Mouse (Mus musculus) right cerebral cortex, postnatal 4 days (tissue): ENCODE data around the gene Tectb.

Source experiments
- DNase-seq: peaks from one replicate; pipeline ENCODE4 v3.0.0-alpha.2; 2022

Gene Tectb

DNA sequence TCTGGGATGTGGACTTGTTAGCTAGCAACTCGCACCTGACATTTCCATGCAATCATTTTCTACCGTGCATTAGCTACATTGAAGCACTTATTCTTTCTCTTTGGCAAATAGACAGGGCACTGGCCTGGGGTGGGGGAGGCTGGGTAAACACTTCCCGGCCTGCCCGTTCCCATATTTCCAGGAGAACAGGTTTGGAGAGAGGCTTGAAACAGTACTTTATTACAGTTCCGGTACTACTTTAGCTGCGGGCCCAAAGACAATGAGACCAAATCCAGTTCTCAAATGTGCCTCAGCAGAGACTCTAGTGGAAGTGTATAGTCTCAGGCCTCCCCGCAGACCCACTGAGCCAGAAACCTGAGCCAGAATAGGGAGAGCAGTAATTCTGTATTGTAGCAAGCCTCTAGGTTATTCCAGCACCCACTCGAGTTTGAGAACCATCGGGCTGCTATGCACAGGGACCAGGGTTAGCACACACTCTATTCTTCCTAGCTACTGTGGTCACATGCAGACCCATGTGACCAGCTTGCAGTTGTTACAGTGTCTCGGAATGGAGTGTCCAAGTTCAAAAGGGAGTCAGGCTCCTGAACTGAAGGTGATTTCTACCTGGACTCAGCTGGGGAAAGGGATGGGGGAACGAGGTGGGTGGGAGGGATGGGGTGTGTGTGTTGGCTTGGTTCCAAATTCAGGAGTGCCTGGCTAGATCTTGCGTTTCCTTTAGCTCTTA lies 33.2 kb downstream of the Tectb start:
- no peak for DNase-seq

DNA sequence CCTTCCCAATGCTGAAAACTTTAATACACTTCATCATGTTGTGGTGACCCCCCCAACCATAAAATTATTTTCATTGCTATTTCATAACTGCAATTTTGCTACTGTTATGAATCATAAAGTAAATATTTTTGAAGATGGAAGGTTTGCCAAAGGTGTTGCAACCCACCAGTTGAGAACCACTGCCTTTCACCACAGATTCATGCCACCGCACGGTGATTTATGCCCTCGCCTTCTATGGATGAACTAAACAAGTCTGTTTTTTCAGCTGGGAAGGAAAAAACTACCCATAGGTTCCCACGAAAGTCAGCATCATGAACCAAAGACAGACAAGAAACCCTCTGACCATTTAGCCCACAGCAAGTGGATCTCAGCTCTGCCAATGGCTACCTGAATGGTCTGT lies 36.3 kb downstream of the Tectb start:
- DNase-seq, result no peak

DNA sequence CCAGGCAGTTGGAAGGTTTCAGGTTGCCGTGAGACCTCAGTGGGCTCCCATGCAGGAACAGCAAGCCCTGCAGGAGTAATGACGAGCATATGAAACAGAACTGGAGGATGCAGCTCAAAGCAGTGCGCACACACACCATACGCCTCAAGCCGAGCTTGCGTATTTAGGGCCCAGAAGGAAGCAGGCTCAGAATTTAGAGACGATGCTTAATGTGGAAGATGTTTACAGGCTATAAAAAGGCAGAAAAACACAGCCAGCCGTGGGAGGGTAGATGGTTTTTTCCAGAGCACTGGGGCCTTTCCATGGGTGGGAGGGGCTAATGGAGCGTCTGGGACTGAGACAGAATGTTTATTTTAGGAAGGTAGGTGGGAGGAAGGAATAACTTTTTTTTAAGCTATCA lies 36.8 kb downstream of the Tectb start:
- DNase-seq, result peak; percentile 15

DNA sequence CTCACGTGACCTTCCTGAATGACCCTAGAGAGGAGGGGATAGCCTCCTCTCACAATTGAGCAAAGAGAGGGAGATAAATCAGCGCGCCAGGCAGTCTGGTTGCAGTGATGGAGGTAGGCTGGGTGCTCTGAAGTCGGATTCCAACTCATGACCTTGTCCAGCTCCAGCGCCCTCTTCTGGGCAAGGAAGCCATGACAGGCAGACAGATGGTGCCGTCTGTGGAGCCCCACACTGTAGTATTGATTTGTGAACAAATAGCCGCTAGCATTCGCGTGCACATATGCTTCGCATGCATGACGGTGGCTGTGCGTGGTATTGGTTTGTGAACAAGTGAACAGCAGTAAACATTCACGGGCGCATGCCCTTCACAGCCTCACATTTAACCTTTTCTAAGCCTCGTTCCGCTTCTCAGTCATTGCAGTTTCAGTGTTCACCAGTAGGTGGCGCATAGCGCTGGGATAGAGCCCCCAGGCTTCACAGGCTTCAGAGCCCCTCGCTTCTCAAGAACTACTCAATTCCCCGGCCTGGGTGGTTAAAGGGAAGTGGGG lies 37.7 kb downstream of the Tectb start:
- peak; percentile 94 for DNase-seq

DNA sequence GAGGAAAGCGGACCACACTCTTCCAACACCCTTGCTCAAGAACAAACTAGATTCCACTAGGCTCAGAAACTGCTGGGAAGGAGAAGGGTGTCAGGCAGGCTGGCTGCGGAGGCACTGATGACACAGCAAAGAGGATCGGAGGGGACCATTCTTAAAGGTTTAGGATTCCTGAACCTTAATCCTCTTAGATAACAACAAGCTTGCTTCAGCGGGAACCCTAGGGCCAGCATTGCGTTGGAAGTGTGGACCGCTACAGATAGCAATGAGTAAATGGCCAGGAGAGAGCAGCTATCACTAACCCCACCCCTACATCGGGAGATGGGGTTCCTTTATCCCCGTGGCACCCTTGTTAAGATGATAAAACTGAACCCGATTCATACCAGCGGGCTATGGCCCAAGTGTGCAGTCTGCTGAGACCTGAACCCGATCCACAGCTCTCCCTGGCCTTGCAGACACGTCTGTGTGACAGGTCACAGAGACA lies 38.2 kb downstream of the Tectb start:
- no peak for DNase-seq

DNA sequence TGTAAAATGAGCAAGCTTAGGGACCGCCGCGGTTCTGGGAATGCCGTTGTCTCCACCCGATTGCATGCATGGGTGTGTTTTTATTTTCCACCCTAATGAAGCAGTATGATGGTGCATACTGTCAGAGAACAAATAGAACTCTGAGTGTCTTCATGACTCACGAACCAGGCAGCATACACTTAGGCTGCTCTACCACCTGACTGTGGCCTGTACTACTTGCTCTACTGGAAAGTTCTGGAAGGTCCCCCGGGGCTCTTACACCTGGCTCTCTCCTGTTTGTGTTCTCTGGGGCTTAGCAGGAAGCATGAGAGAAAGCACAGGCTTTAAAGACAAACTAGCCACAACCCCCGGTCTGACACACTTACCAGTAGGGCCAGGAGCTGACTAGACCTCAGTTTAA lies 38.8 kb downstream of the Tectb start:
- no peak for DNase-seq

DNA sequence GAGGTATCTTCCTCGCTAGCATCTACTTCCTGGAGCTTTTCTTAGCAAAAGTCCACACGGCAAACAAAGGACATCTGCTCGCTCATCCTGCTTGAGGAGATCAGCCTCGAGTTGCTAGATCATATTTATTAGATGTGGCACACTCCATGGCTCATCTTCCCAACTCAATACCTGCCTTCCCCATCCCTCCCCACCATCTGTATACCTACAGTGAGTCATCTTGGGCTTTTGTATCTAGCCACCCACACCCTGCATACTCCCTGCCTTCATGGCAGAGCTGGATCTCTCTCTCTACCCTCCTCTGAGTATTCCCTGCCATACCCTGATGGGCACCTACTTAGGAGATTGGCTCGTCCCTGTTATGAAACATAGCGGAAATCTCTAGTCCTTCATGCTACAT lies 40.7 kb downstream of the Tectb start:
- DNase-seq, result no peak

DNA sequence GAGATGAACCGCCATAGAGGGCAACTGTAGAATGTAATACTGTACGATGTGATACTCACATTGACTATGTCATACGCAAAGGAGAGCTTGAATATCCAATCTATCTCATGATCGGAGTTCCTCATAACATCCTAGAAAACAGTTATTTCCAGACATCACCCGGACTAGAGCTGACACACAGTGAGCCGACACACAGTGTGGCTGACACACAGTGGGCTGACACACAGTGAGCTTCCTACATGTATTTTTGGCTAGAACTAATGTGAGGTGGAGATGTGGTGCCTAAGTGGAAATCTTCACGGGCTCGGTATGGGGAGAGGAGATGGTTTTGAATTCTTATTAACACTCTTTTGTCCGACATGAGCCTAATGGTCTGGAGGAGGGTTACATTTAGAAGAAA lies 41.7 kb downstream of the Tectb start:
- DNase-seq, result no peak

DNA sequence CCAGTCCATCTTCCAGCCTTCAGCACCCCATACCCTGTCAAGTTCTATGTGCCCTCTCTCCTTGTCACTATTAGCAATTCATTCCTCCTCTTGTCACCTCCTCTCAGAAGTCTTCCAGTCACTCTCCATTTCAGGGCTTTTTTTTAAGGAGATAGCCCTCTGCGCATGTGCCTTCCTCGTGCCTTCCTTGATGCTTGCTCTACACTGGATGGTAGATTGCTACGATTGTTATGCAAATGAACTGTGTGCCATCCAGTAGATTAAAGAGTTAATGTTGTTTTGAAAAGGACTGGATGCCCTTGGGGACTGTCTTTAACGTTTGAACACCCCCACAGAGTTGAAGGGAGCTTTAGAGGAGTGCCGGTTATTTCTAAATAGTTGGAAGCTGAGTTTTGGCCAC lies 46.1 kb downstream of the Tectb start:
- no peak for DNase-seq

DNA sequence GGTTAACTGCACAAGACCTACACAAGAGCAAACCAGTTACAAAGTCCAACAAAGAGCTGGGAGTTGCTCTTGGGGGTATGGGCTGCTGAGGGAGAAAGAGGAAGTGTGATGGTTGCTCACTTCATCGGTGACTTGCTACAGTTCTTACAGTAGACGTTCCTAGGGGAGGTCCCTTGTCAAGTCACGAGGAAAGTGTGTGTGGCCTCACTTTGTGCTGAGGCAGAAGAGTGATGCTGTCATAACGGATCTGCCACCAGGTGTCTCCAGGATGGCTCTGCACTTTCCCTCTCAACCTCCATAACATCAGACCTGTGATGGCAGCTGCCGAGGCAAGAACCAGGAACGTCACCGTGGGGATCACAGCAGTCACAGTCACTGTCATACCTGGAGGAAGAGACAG lies 46.6 kb downstream of the Tectb start:
- no peak for DNase-seq

DNA sequence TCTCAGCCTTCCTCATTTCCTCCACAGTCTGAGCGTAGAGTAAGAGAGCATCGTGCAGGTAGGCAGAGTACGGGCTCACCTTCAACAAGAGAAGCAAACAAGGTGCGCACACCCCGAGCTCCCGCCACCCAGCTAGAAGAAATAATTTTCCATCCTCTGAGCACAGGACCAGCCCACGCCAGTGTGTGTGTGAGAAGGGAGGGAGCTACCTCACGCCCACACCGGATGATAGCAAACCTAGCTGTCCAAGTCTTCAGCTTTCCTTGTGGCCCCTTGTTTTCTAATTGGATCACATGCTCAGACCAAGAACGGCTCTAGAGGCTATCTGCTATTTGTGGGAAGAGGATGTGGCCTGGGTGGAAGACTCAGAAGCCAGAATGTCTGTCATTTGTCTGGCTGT lies 50.5 kb downstream of the Tectb start:
- DNase-seq, result no peak

DNA sequence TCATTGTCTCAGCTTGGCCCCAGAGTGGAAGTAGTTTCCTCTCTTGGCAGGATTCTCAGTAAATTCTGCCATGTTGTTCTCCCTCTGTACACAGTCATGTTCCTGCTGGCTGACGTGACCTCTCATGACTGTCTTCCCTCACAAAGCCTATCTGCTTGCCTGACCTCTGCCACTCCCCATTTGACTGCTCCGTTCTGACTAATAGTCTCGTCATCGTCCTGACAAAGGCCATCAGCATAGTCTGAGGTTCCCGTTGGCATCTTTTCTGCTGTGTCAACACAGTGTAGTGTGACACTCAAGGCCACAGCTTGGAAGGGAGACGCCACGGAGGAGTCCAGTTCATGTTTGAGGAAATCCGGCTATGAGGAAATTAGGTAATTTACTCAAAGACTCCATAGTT lies 51.6 kb downstream of the Tectb start:
- DNase-seq, result no peak

DNA sequence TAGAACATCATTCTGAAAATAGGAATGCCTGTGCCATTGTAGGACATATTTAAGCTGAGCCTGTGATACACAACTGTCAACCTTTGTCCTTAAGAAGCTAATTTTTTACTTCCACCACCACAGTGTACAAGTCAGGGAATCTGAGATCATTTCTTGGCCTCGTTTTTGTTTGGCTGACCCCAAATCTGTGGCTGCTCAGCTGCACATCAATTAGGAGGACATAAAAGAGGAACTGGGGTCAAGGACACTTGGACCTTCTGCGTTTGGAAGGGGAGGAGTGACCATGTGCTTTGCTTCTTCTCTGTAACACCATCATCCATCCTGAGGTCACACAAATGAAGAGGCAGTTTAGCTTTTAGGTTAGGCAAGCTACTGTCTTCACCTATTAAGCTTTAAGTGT lies 55.5 kb downstream of the Tectb start:
- DNase-seq, result no peak

DNA sequence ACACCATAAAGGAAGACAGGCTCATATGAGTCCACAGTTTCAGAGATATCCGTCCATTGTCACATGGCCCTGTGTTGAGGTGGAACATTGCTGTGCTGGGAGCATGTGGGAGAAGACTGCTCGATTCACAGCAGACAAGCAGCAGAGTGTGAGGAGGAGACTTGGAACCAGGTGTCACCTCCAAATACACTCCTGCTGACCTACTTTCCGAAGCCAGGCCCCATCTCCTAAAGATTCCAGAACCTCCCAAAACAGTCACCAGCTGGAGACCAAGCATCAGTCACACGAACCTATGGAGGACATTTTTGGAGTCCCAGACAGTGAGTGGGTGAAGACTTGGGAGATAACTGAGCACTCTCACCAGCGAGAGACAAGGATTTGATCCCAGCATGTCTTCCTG lies 56.0 kb downstream of the Tectb start:
- DNase-seq, result no peak

DNA sequence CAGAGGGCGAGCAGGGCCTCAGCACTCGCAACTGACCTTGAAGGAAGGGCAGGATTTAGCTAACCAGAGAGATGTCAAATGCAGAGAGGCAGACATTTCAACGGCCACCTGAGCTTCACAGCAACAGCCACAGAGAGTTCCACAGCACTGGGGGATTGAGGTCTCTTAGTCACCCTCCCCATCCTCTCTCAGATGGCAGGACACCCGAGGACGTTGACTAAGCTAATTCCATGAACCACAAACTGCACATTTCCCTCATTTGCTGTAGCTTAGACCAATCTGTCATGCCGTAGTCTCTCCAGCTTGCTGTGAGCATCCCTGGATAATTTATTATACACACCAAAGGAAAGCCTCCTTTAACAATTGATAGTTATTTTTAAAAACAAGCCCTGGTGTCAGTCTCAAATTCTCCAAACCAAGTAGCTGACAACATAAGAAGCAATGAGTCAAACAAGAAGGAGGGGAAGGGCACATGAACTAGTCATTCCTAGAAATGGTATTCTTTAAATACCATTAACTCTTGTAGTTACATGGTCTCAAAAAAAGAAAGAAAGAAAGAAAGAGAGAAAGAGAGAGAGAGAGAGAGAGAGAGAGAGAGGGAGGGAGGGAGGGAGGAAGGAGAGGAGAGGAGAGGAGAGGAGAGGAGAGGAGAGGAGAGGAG lies 59.4 kb downstream of the Tectb start:
- DNase-seq, result no peak

DNA sequence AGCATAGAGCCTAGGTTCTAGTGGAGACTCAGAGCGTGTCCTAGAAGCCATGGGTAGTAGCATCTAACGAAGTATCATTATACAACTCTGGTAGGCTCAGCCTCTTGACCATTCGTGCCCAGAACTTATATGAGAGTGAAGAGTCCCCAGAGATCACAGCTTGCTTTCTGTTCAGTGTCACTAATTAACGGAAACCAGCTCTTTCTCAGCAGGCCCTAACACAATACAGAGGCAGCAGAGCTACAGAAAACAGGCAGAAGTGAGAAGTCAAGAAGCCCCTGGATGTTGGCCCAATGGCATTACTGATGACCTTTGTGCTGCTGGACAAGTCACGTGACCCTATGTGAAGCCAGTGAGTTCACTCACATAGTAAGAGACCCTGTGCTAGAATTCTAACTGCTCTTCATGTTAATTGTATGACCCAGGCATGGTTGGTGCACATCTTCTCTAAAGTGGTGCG lies 60.7 kb downstream of the Tectb start, which contains the start of gene Gucy2g:
Gene Gucy2g (minus strand): TSS at position 51 of the 460 bp plus-strand sequence.
- DNase-seq, result no peak

DNA sequence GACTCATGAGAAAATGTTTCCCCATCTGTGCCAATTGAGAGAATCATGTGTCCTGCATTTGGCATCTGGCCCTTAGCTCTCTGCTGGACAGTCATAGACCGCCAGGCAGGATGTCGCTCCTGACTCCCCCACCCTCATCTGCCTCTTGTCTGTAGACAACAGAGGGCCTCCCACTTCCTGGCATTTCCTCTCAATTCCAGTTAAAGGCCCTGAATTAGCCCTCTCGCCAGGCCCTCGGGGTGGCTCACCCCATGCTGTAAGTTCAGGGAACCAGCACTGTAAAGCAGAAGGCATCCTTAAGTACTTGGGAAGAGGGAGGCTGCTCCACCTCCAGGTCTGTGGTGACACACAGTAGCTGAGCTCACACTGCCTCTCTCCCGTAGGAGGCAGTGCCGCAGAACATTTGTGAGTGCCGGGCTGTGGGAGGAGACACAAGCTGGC lies 64.3 kb downstream of the Tectb start:
- DNase-seq, result no peak
